Mouse (Mus musculus): Measurements from ENCODE around the gene Mars. TPM values are rescaled to one million over a fixed set of nuclear protein-coding genes. Genes with fewer than 3 reads are reported as not detected.

Mars gene
- polyA plus RNA-seq, 1 experiment = 105 TPM

DNA sequence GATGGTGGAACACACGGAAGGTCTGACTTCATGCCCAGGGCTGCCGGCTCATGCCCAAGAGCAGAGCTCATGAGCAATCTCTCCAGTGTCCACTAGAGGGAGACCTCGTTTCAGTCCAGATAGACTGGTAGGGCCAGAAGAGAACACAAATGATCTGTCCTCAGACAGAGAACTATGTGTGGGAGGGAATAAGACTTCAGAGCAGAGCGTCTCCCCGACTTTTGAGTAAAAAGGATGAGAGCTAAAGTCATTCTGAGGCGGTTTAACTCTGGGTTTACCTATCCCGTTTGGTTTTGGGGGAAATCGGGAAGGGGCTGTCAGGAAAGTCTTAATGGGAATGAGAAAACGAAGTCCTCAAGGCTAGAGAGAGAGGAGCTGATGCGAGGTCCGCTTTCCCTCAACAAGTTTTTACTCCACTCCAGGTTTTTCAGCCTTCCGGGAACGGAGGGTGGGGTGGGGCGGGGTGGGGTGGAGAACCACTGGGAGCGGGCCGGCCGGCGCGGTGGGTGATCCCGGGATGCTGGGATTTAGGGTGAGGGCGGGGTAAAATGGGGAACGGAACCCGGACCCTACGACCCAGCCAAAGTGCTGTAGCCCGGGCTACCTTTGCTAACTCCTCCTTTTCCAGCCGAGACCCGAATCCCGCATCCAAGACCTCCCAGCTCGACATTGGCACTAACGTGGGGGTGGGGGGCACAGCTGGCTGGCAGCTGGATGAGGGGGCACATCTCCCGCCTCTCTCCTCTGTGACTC is 27.5 kb upstream of the Mars start:
- TF ChIP-seq CTCF (IDR thresholded peaks at IDR 0.05; ENCODE audit: borderline replicate concordance, insufficient read depth, low read length) (peak; percentile 46; the same call in 1 of the 2 replicates), POLR2A (IDR thresholded peaks at IDR 0.05; ENCODE audit: low read depth, low read length) (no peak)
- peak overlapping the region; percentile 54 for H3K4me3 ChIP-seq (ENCODE audit: insufficient read depth, low read length)
- no peaks in the 10 kb centered on the region for H3K4me1 ChIP-seq (ENCODE audit: control insufficient read depth, insufficient read depth, low read length)
- H3K27ac ChIP-seq (ENCODE audit: insufficient read depth, low read length) = 0 out of 2 replicates have a peak overlapping the region, but pooled peaks have one; percentile 34

DNA sequence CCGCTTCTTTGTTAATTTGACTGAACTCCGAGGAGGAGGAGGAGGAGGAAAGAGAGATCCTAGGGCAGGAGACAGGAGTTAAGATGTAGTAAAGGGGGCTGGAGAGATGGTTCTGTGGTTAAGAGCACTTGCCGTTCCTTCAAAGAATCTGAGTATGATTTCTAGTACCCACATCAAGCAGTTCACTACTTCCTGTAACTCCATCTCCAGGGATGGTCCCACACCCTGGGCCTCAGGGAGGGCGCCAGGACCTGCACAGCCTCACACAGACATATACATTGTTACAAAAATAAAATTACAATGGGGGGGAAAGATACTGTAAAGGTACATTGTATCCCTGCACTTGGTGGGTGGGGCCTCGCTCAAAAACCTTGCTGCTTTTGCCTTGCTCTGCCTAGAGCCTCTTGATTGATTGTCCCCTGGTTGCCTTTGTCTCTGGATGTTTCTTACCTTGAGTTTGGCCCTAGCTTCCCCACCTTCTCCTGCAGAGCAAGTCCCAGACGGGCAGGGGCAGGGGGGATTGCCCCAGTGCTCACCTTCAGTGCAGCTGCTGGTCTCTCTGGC is 26.0 kb upstream of the Mars start:
- Histone ChIP-seq H3K4me3 (ENCODE audit: insufficient read depth, low read length) (no peak overlapping the region), H3K27ac (ENCODE audit: insufficient read depth, low read length) (no peak overlapping the region), H3K4me1 (ENCODE audit: control insufficient read depth, insufficient read depth, low read length) (no peaks in the 10 kb centered on the region)
- no peak for TF ChIP-seq CTCF (IDR thresholded peaks at IDR 0.05; ENCODE audit: borderline replicate concordance, insufficient read depth, low read length)
- no peak for TF ChIP-seq POLR2A (IDR thresholded peaks at IDR 0.05; ENCODE audit: low read depth, low read length)

DNA sequence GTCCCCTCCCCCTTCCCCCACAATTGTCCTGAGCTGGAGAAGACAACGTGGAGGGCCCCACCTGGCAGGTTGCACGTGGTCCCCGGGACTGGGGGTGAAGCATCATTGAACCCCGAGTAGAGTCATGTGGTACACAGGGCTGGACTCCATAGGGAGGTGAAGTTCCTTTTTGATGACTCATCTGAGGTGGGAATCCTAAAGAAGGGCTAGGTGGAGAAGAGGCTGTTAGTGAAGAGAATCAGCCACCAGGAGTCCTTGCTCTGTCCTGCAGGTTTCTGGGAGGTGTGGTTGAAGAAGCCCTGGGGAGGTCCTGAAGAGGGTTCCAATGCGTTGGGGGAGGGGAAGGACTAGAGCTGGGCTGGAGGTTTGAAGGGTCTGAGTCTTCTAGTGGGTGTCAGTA is 25.4 kb upstream of the Mars start:
- no peak overlapping the region for H3K4me3 ChIP-seq (ENCODE audit: insufficient read depth, low read length)
- TF ChIP-seq POLR2A (IDR thresholded peaks at IDR 0.05; ENCODE audit: low read depth, low read length) (no peak), CTCF (IDR thresholded peaks at IDR 0.05; ENCODE audit: borderline replicate concordance, insufficient read depth, low read length) (no peak)
- no peak overlapping the region for H3K27ac ChIP-seq (ENCODE audit: insufficient read depth, low read length)
- no peaks in the 10 kb centered on the region for H3K4me1 ChIP-seq (ENCODE audit: control insufficient read depth, insufficient read depth, low read length)

DNA sequence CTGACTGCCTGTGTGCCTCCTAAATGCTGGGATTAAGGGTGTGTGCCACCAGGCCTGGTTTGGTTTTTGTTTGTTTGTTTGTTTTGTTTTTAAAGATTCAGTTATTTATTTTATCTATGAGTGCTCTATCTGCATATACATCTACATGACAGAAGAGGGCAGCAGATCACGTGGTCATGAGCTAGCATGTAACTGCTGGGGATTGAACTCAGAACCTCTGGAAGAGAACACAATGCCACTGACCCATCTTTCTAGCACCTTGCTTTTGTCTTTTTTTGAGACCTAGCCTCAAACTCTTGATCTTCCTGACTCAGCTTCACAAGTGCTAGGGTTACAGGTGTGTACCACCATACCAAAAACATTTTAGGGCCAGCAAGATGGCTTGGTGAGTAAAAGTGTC is 23.7 kb upstream of the Mars start:
- no peak for TF ChIP-seq POLR2A (IDR thresholded peaks at IDR 0.05; ENCODE audit: low read depth, low read length)
- no peak for TF ChIP-seq CTCF (IDR thresholded peaks at IDR 0.05; ENCODE audit: borderline replicate concordance, insufficient read depth, low read length)
- H3K4me3 ChIP-seq (ENCODE audit: insufficient read depth, low read length) = no peak overlapping the region
- no peak overlapping the region for H3K27ac ChIP-seq (ENCODE audit: insufficient read depth, low read length)
- H3K4me1 ChIP-seq (ENCODE audit: control insufficient read depth, insufficient read depth, low read length) = no peaks in the 10 kb centered on the region

DNA sequence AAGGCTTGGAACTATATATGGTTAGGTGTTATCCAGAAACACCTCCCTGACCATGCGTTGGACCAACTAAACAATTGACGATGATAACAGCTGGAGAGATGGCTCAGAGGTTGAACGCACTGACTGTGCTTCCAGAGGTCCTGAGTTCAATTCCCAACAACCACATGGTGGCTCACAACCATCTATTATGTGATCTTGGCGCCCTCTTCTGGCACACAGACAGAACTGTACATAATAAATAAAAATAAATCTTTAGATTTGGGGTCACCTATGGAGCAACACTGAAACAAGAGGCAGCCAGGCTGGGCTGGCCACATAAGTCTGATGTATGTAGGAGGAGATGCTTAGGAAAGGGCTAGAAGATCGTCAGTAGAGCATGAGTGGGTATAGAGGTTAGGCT is 21.6 kb upstream of the Mars start:
- Histone ChIP-seq H3K4me1 (ENCODE audit: control insufficient read depth, insufficient read depth, low read length) (no peaks in the 10 kb centered on the region), H3K4me3 (ENCODE audit: insufficient read depth, low read length) (no peak overlapping the region), H3K27ac (ENCODE audit: insufficient read depth, low read length) (no peak overlapping the region)
- TF ChIP-seq POLR2A (IDR thresholded peaks at IDR 0.05; ENCODE audit: low read depth, low read length) (no peak), CTCF (IDR thresholded peaks at IDR 0.05; ENCODE audit: borderline replicate concordance, insufficient read depth, low read length) (no peak)

DNA sequence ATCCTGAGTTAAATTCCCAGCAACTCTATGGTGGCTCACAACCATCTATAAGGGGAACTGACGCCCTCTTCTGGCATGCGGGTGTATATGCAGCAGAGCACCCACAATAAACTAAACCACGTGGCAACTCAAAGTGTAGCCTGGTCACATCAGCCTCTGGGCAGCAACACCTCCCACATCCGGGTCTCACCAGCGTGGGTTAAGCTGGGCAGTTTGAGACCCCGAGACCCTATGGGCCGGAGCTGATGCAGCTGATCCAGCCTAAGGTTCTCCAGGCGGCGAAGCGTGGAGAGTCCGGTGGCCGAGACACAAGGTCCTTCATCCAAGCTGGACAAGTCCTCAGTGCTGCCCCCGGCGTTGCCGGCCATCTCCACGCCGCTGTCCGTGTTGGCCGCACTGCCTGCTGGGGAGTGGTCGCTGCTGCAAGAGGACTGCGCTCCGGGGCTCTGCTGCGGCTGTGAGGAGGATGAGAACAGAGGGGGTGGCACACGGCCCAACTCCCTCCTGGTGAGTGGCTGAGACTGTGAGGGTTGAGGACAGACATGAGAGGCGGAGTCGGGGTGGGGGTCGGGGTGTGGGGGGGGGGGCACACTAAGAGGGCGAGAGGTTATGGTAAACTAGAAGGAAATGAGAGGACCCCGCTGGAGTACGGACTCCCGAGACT is 20.8 kb upstream of the Mars start:
- no peak overlapping the region for H3K4me3 ChIP-seq (ENCODE audit: insufficient read depth, low read length)
- no peak overlapping the region for H3K27ac ChIP-seq (ENCODE audit: insufficient read depth, low read length)
- TF ChIP-seq CTCF (IDR thresholded peaks at IDR 0.05; ENCODE audit: borderline replicate concordance, insufficient read depth, low read length) = no peak
- TF ChIP-seq POLR2A (IDR thresholded peaks at IDR 0.05; ENCODE audit: low read depth, low read length) = no peak

DNA sequence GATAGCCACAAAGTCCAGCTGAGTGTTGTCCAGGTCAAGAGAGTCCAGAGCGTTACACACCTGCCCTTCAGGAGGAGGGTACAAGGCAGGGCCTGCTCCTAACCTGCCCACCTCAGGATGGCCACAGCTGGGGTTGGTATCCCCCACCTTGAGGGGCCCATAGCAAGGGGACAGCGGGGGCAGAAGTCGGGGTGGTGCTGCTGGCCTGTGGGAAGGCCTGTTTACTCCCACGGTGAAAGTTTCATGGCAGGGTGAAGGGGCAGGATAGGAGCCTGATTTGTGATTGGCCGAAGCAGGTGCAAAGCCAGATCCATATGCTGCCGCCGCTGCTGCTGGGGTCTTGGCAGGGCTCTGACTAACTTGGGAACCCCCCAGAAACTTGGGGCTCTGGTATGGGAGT is 18.6 kb upstream of the Mars start:
- no peak overlapping the region for H3K27ac ChIP-seq (ENCODE audit: insufficient read depth, low read length)
- TF ChIP-seq CTCF (IDR thresholded peaks at IDR 0.05; ENCODE audit: borderline replicate concordance, insufficient read depth, low read length) (no peak), POLR2A (IDR thresholded peaks at IDR 0.05; ENCODE audit: low read depth, low read length) (no peak)
- no peak overlapping the region for H3K4me3 ChIP-seq (ENCODE audit: insufficient read depth, low read length)
- no peaks in the 10 kb centered on the region for H3K4me1 ChIP-seq (ENCODE audit: control insufficient read depth, insufficient read depth, low read length)

More for the DNA sequence above, 20.8 kb upstream of the Mars start:
- H3K4me1 ChIP-seq (ENCODE audit: control insufficient read depth, insufficient read depth, low read length) = no peaks in the 10 kb centered on the region

DNA sequence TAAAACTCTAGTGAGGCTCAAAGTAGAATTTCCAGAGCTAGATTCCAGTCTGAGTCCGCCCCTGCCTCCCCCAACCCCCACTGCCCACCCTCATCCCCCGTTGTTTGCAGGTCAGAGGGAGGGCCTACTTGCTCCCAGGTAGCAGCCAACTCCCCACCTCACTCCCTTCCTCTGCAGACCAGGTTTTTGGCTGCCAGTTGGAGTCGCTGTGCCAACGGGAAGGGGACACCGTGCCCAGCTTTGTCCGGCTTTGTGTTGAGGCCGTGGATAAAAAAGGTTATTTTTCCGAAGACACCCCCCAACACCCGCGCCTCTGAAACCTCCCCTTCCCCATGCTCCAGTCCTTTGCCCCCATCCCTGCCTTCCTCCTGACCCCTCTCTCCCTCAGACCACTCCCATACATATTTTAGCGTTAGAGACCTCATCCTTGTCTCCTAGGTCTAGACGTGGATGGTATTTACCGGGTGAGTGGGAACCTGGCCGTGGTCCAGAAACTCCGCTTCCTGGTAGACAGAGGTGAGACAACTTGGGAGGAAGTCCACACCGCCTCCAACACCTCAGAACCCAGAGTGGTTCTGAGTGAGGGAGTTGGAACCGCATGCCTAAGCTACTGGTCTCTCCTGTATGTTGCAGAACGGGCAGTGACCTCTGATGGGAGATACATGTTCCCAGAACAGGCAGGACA is 16.0 kb upstream of the Mars start:
- TF ChIP-seq CTCF (IDR thresholded peaks at IDR 0.05; ENCODE audit: borderline replicate concordance, insufficient read depth, low read length) = no peak
- TF ChIP-seq POLR2A (IDR thresholded peaks at IDR 0.05; ENCODE audit: low read depth, low read length) = no peak
- Histone ChIP-seq H3K27ac (ENCODE audit: insufficient read depth, low read length) (no peak overlapping the region), H3K4me3 (ENCODE audit: insufficient read depth, low read length) (no peak overlapping the region), H3K4me1 (ENCODE audit: control insufficient read depth, insufficient read depth, low read length) (no peaks in the 10 kb centered on the region)

DNA sequence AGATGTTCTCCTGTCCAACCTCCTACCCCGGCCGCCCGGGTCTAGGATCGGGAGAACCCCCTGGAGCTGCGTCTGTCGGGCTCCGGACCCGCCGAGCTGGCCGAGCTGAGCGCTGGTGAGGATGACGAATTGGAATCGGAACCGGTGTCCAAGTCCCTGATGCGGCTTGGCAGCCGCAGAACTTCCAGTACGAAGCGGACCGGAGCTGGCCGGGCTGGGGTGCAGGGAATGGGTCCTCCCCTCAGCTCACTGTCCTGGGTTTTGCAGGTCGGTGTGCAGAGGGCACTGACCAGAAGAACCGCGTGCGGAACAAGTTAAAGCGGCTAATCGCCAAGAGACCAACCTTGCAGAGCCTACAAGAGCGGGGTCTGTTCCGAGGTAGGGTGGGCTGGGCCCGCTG is 15.2 kb upstream of the Mars start:
- TF ChIP-seq POLR2A (IDR thresholded peaks at IDR 0.05; ENCODE audit: low read depth, low read length) = no peak
- TF ChIP-seq CTCF (IDR thresholded peaks at IDR 0.05; ENCODE audit: borderline replicate concordance, insufficient read depth, low read length) = no peak
- H3K27ac ChIP-seq (ENCODE audit: insufficient read depth, low read length) = no peak overlapping the region
- H3K4me1 ChIP-seq (ENCODE audit: control insufficient read depth, insufficient read depth, low read length) = no peaks in the 10 kb centered on the region
- H3K4me3 ChIP-seq (ENCODE audit: insufficient read depth, low read length) = peak overlapping the region; percentile 34
